Comparison of ENCODE assay signal across 10 mouse cellular contexts in genomic region chr16:57369846-57370496, GRCm38 (mm10). TPM values are rescaled to one million over a fixed set of nuclear protein-coding genes. Genes with fewer than 3 reads are reported as not detected.
DNase-seq lines count a peak whose midpoint lies in the region; ATAC-seq lines count a peak whose summit lies in the region.
"Had no signal": no experiment of that assay in that cellular context is flagged by ENCODE, and none has a peak within 500 bp of the region (broad histone marks: within the 10 kb centered on the region; RNA-seq: fewer than 3 reads in every experiment).

No protein-coding gene starts in this region.

- no peak for DNase-seq in heart, adult 9 months (ENCODE audit: low spot score in 2 of 2)
- DNase-seq in embryonic facial prominence, embryonic 10.5 days (ENCODE audit: low spot score), result no peak
- DNase-seq in gastrocnemius, postnatal 14 days, result peak; percentile 48
- peak; percentile 56 for DNase-seq in kidney, postnatal 10 days
- no peak for DNase-seq in right cerebral cortex, postnatal 25 days
- DNase-seq in liver, result no peak
- DNase-seq: cerebellum, adult 2 months; liver, embryonic 13.5 days had no signal

- H3K4me1 ChIP-seq in heart, embryonic 12.5 days (replicated peaks), result peaks cover 31% of the 10 kb centered on the region
- H3K4me1 ChIP-seq in embryonic facial prominence, embryonic 10.5 days, result peaks cover 51% of the 10 kb centered on the region
- H3K4me1 ChIP-seq: liver, embryonic 13.5 days had no signal

- no peak overlapping the region for H3K9ac ChIP-seq in heart, embryonic 12.5 days
- H3K9ac ChIP-seq: liver, embryonic 13.5 days had no signal

- no peak overlapping the region for H3K4me2 ChIP-seq in heart, embryonic 12.5 days
- H3K4me2 ChIP-seq: liver, embryonic 13.5 days had no signal

- ATAC-seq in heart, embryonic 12.5 days (ENCODE audit: insufficient number of reproducible peaks, low FRiP score), result peak; percentile 51; the same call in 1 of the 2 replicates
- ATAC-seq: Patski had no signal

- intact Hi-C loops in gastrocnemius, postnatal 14 days (cut with DNase I; ENCODE audit: low total_unique reads), result no loop called here

- peak overlapping the region; percentile 31; the same call in 1 of the 2 replicates for H3K27ac ChIP-seq in heart, embryonic 12.5 days (ENCODE audit: poor library complexity, severe bottlenecking)
- H3K27ac ChIP-seq in embryonic facial prominence, embryonic 10.5 days (replicated peaks), result peak overlapping the region; percentile 48
- H3K27ac ChIP-seq: liver, embryonic 13.5 days had no signal

- no peaks in the 10 kb centered on the region for H3K9me3 ChIP-seq in heart, embryonic 12.5 days (replicated peaks)
- H3K9me3 ChIP-seq in embryonic facial prominence, embryonic 10.5 days, result no peaks in the 10 kb centered on the region
- H3K9me3 ChIP-seq: liver, embryonic 13.5 days had no signal

- no peaks in the 10 kb centered on the region for H3K36me3 ChIP-seq in heart, embryonic 12.5 days
- no peaks in the 10 kb centered on the region for H3K36me3 ChIP-seq in embryonic facial prominence, embryonic 10.5 days (replicated peaks)
- H3K36me3 ChIP-seq: liver, embryonic 13.5 days had no signal

- H3K27me3 ChIP-seq in heart, embryonic 12.5 days (replicated peaks), result no peaks in the 10 kb centered on the region
- H3K27me3 ChIP-seq in embryonic facial prominence, embryonic 10.5 days (replicated peaks; ENCODE audit: low read depth, poor library complexity, severe bottlenecking), result no peaks in the 10 kb centered on the region; the same call in 1 of the 2 replicates
- H3K27me3 ChIP-seq: liver, embryonic 13.5 days; Patski had no signal

- H3K4me3 ChIP-seq in heart, embryonic 12.5 days, result no peak overlapping the region
- no peak overlapping the region for H3K4me3 ChIP-seq in embryonic facial prominence, embryonic 10.5 days
- H3K4me3 ChIP-seq: liver, embryonic 13.5 days had no signal

- WGBS in heart, embryonic 12.5 days, result 60% methylated on average over 8 of the region's 8 CpGs
- WGBS in embryonic facial prominence, embryonic 10.5 days, result 70% methylated on average over 8 of the region's 8 CpGs

RNA-seq across cellular contexts. Expression of gene Filip1l, which starts 17.1 kb away (rescaled TPM):
- 27.8 and 31.0 TPM in 2 replicates for polyA plus RNA-seq in heart, embryonic 12.5 days (2016; fragmentation: Nextera tagmentation; extraction: Ambion mirVana)
- 11.5 and 12.7 TPM in 2 replicates for polyA plus RNA-seq in embryonic facial prominence, embryonic 10.5 days (2016; fragmentation: Nextera tagmentation; extraction: Ambion mirVana)
- total RNA-seq in gastrocnemius, postnatal 14 days (2021), result 10 to 100 TPM; 44.5 to 46.5 TPM

Comparison
In these comparisons a context has a peak if more than half of its experiments do, and no peak if none do; other contexts are left out.
1. DNase-seq: peak in gastrocnemius, postnatal 14 days (single experiment) and kidney, postnatal 10 days (single experiment); none in heart, adult 9 months (0 of 2), embryonic facial prominence, embryonic 10.5 days (single experiment), right cerebral cortex, postnatal 25 days (single experiment) and liver (single experiment).